Mouse (Mus musculus): ENCODE measurements at regions not wholly inside any gene's neighbourhood (a gene's known extent, or its start where the extent isn't known, plus 50 kb on each side); places are given as distances from the start of the nearest gene placed in this dataset.
"Not testable (repeated sequence)": the region's sequence is repeated elsewhere in the genome, so short reads cannot be mapped to it uniquely, and the experiment has no call there.

- Histone ChIP-seq H3K27ac (no peak overlapping the region), H3K27me3 (ENCODE audit: control insufficient read depth, insufficient read depth, low read length) (no peaks in the 10 kb centered on the region), H3K79me2 (replicated peaks; ENCODE audit: control insufficient read depth, insufficient read depth, low read length) (no peaks in the 10 kb centered on the region), H3K36me3 (ENCODE audit: control insufficient read depth, insufficient read depth, low read length) (no peaks in the 10 kb centered on the region), H3K9ac (ENCODE audit: low read depth, low read length) (no peak overlapping the region), H3K4me1 (ENCODE audit: control insufficient read depth, insufficient read depth, low read length) (no peaks in the 10 kb centered on the region), H3K4me3 (no peak overlapping the region)
- TF ChIP-seq POLR2A (IDR thresholded peaks at IDR 0.05; ENCODE audit: insufficient read depth, low read depth, low read length) (no peak), CTCF (IDR thresholded peaks at IDR 0.05) (no peak), EP300 (IDR thresholded peaks at IDR 0.05; ENCODE audit: insufficient read depth, low read depth, low read length) (no peak)
- no peak for DNase-seq
- 94% methylated on average over 1 of the region's 1 CpGs for WGBS
- intact Hi-C loops (cut with DNase I), result no loop called here
Measured at GRCm38 (mm10) chr11:13170449-13170848, 705.7 kb upstream of the Cobl start.

- Histone ChIP-seq H3K9ac (ENCODE audit: low read depth, low read length) (no peak overlapping the region), H3K36me3 (ENCODE audit: control insufficient read depth, insufficient read depth, low read length) (no peaks in the 10 kb centered on the region), H3K27ac (no peak overlapping the region), H3K4me1 (ENCODE audit: control insufficient read depth, insufficient read depth, low read length) (no peaks in the 10 kb centered on the region), H3K27me3 (ENCODE audit: control insufficient read depth, insufficient read depth, low read length) (no peaks in the 10 kb centered on the region), H3K4me3 (no peak overlapping the region), H3K79me2 (replicated peaks; ENCODE audit: control insufficient read depth, insufficient read depth, low read length) (no peaks in the 10 kb centered on the region)
- DNase-seq, result no peak
- WGBS, result 74% methylated on average over 4 of the region's 4 CpGs
- intact Hi-C loops (cut with DNase I), result no loop called here
- TF ChIP-seq EP300 (IDR thresholded peaks at IDR 0.05; ENCODE audit: insufficient read depth, low read depth, low read length) (no peak), POLR2A (IDR thresholded peaks at IDR 0.05; ENCODE audit: insufficient read depth, low read depth, low read length) (no peak), CTCF (IDR thresholded peaks at IDR 0.05) (no peak)
Measured at GRCm38 (mm10) chr11:13151901-13152300, 687.1 kb upstream of the Cobl start.

GRCm38 (mm10) chr11:13142721-13143120, 678.0 kb upstream of the Cobl start:
- H3K9ac ChIP-seq (ENCODE audit: low read depth, low read length); H3K79me2 ChIP-seq (replicated peaks; ENCODE audit: control insufficient read depth, insufficient read depth, low read length); intact Hi-C loops (cut with DNase I); H3K27me3 ChIP-seq (ENCODE audit: control insufficient read depth, insufficient read depth, low read length); H3K36me3 ChIP-seq (ENCODE audit: control insufficient read depth, insufficient read depth, low read length); H3K4me1 ChIP-seq (ENCODE audit: control insufficient read depth, insufficient read depth, low read length); H3K4me3 ChIP-seq; H3K27ac ChIP-seq; DNase-seq: not testable (repeated sequence)
- WGBS, result 82% methylated on average over 4 of the region's 4 CpGs

- TF ChIP-seq POLR2A (IDR thresholded peaks at IDR 0.05; ENCODE audit: insufficient read depth, low read depth, low read length) (no peak), CTCF (IDR thresholded peaks at IDR 0.05) (no peak), EP300 (IDR thresholded peaks at IDR 0.05; ENCODE audit: insufficient read depth, low read depth, low read length) (no peak)
- DNase-seq, result no peak
- no peak overlapping the region for H3K4me3 ChIP-seq
- 52% methylated on average over 2 of the region's 2 CpGs for WGBS
- H3K4me1 ChIP-seq (ENCODE audit: control insufficient read depth, insufficient read depth, low read length), result no peaks in the 10 kb centered on the region
- H3K27ac ChIP-seq, result no peak overlapping the region
- no peaks in the 10 kb centered on the region for H3K36me3 ChIP-seq (ENCODE audit: control insufficient read depth, insufficient read depth, low read length)
- H3K9ac ChIP-seq (ENCODE audit: low read depth, low read length), result no peak overlapping the region
- no peaks in the 10 kb centered on the region for H3K79me2 ChIP-seq (replicated peaks; ENCODE audit: control insufficient read depth, insufficient read depth, low read length)
- no peaks in the 10 kb centered on the region for H3K27me3 ChIP-seq (ENCODE audit: control insufficient read depth, insufficient read depth, low read length)
- intact Hi-C loops (cut with DNase I), result no loop called here
Measured at GRCm38 (mm10) chr11:13126808-13127207, 662.0 kb upstream of the Cobl start.

GRCm38 (mm10) chr11:13112486-13112885, 647.7 kb upstream of the Cobl start:
- TF ChIP-seq EP300 (IDR thresholded peaks at IDR 0.05; ENCODE audit: insufficient read depth, low read depth, low read length), result no peak
- H3K36me3 ChIP-seq (ENCODE audit: control insufficient read depth, insufficient read depth, low read length), result no peaks in the 10 kb centered on the region
- H3K79me2 ChIP-seq (replicated peaks; ENCODE audit: control insufficient read depth, insufficient read depth, low read length), result no peaks in the 10 kb centered on the region
- no peaks in the 10 kb centered on the region for H3K27me3 ChIP-seq (ENCODE audit: control insufficient read depth, insufficient read depth, low read length)
- peak in 1 of 2 experiments; percentile 22 for DNase-seq
- no peak overlapping the region for H3K9ac ChIP-seq (ENCODE audit: low read depth, low read length)
- no peak overlapping the region for H3K27ac ChIP-seq
- H3K4me3 ChIP-seq, result no peak overlapping the region
- no peaks in the 10 kb centered on the region for H3K4me1 ChIP-seq (ENCODE audit: control insufficient read depth, insufficient read depth, low read length)
- intact Hi-C loops (cut with DNase I), result loop anchor here (5.0 kb wide), 1 partner anchor 80 kb away; no protein-coding TSS in a partner anchor

Data from heart, adult 2 months (tissue).